Mouse (Mus musculus): ENCODE data around the gene Gng7.

Gng7 gene

DNA sequence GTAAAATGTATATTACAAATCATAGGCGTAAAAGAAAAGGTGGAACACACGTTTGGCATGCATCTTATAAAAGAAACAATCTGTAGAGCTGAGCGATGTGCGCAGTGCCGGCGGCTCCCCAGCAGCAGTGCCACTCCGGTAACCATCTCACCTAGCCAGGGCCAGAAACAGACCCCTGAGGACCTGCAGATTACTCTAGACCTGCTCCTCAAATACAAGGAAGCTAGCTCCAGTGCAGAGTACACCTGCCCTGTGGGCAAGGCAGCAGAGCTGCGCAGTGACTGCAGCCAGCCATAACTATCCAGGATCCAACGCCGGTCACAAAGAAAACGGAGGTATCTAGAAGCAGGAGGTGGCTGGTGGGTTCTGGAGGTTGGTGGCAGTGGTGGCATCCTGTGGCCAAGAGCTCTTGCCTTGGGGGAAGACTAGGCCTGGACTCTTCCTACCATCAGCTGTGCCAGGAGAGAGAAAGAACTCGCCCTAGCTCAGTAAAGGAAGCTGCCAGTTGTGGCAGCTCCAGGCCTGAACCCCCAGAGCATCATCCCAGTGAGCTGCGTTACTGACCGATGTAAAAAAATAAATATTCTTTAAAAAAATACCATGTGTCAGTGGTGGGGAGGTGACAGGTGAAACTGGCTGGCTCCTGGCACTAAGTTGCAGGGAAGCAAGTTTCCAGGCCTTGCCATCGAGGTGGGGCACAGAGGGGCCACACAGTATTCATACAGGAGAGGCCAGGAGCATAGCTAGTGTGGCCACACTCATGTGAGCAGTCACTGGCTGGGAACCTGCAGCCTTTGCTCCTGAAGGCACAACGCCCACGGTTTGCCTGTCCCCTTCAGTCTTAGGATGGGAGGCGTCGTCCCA, 113.1 kb downstream of the Gng7 start:
- peak; percentile 29 for DNase-seq (ENCODE audit: low read depth, low spot score)

DNA sequence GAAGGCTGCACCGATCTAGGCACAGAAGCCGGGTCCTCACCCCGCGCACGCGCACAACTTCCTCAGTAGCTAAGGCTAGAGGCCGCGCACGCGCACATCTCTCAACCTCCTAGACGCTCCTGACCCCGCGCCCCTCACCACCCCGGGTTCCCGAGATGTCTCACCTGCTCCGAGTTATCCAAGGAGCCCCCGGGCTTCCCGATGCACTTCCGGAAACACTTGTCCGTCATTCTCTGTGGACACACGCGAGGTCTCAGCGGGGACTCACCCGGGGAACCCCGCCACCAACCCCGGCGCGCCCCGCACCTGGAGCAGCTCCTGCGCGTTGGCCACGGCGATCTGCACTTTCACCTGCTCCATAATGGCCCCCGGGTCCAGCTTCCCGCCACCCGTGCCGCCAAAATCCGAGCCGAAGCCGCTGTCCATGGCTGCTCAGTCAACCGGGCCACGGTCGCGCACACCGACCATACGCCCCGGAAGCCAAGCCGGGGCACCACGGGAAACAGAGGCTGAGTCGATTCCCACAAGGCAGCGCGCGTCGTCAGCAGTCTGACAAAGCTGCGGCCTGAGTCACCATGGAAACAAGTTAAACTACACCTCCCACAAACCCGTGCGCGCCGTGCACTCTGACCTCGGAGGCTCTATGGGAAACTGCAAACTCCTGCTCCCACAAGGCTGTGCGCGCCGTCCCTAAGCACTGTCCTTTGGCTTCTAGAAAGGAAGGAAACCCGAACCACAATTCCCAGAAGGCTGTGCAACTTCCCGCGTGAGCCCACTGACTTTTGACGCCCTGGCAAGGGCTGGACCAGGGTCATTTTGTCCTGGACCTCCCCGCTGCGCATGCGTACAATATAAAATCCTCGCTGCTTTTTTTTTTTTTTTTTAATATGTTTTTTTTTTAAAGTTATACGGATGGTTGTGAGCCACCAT, 114.2 kb downstream of the Gng7 start, which contains the start of gene Timm13:
Timm13 (minus strand) TSS at position 652 of the 930 bp plus-strand sequence.
- peak; percentile 99 for DNase-seq (ENCODE audit: low read depth, low spot score)

DNA sequence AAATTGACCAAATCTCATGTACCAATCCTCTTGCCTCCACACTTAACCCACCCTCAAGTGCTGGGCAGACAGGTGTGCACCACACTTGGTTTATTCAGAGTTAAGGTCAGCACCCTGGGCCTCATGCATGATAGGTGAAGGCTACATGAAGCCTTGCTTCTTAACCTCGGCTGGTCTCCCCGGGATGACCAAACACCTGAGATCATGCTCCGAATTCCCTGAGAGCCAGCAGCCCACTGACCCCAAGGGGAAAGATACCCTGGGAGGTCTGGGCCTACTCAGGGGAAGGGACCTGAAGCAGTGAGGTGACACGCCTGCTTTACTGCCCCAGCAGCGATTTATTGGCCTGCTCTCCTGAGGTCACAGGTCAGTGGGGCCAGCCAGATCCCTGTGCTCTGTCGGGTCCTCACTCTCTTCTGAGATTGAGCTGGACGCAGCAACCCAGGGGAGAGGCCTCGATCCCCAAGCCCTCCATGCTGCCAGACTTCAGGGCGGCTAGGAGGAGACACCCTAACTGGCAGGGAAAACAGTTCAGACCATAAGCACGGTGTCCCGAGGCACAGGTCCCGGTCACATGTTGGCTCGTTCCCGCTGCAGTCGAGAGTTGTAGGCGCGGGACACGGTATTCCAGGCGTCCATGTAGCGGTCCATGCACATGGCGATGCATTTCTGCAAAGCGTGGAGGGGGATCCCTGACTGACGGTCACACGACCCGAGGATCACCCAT, 115.0 kb downstream of the Gng7 start:
- no peak for DNase-seq (ENCODE audit: low read depth, low spot score)

DNA sequence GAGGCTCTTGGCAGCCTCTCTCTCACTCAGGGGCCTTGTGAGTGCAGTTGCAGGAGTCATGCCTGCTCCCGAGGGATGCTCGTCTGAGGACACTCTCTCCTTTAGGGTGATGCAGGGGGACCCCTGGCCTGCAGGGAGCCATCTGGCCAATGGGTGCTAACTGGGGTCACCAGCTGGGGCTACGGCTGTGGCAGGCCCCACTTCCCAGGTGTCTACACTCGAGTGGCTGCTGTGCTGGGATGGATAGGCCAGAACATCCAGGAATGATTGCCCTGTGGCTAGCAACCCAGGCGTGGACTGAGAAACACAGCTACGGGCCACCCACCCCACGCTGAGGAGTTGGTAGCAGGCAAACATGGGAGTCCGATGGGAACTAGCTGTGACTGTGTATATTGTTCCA, 115.7 kb downstream of the Gng7 start:
- DNase-seq (ENCODE audit: low read depth, low spot score): no peak

All from CD4-positive, CD25-positive, alpha-beta regulatory T cell, adult 2 months (primary cell).